Mouse (Mus musculus): Measurements from ENCODE around the gene Palmd.

- no peak for TF ChIP-seq POLR2A (IDR thresholded peaks at IDR 0.05; ENCODE audit: low read depth, low read length)
- TF ChIP-seq CTCF (conservative IDR thresholded peaks at IDR 0.05; ENCODE audit: insufficient read depth, insufficient read length, low read depth, low read length) = no peak
These were observed 2.0 kb downstream of the Palmd start for GRCm38 (mm10) chr3:116966800-116967199.

Data from kidney, adult 2 months (tissue).